Mouse (Mus musculus): ENCODE data around the gene Churc1.
"Not testable (repeated sequence)": the region's sequence is repeated elsewhere in the genome, so short reads cannot be mapped to it uniquely, and the experiment has no call there.

Gene Churc1

DNA sequence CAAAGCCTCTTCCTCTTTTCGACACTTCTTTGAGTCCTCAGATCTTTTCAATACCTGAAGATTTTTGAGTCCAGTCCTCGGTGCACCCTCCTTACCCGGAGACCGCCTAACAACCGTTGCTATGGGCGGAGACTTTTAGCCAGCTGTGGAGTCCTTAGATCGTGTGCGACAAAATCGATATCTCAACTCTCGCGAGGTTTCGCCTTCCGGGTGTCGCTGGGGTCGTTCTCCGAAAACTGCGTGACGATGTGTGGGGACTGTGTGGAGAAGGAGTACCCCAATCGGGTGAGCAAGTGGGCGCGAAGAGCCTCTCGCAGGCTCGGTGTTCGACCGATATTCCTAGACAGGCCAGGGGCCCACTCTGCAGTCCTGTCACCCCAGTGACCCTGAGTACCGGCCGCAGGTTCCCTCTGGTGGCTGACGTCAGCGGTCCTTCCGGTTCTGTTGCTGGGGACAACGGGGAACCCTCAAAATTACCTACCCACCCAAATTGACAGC is at the start of gene Churc1, which contains the start of gene Fntb:
TSS of gene Churc1 (plus strand) at position 185 of the 498 bp plus-strand sequence.
TSS of gene Fntb (plus strand) at position 236 of the 498 bp plus-strand sequence.
- peak; percentile 97 for DNase-seq

DNA sequence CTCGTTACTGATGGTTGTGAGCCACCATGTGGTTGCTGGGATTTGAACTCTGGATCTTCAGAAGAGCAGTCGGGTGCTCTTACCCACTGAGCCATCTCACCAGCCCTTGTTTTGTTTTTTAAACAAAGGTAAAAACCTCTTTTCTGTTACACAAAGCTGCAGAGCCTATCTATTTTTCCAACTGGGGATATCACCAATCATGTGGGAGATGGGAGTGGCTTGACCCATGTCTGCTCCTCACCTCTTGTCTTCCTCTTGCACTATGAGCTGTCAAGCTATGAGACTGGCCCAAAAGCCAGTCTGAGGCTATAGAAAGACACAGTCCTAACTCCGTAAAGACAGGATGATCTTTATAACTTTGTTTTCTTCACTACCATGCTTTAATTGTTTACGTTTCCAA is 47.0 kb upstream of the Churc1 start:
- DNase-seq = no peak

DNA sequence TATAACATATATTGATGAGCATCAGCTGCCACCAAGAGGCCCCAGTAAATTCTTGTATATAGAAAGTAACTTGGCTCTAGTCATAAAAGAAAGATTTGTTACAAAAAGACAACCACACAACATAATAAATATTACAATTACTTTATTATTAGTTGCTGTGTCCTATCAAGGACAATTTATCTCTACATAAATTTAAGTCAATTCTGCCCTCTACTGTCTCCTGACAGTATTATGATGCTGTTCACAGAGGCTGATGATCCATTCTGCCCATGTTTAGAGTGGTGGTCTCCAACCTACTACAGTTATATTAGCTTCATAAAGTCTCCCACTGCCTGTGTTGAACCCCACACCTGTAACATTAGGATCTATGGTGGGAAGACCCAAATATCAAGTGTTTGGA is 44.8 kb upstream of the Churc1 start:
- DNase-seq = no peak

DNA sequence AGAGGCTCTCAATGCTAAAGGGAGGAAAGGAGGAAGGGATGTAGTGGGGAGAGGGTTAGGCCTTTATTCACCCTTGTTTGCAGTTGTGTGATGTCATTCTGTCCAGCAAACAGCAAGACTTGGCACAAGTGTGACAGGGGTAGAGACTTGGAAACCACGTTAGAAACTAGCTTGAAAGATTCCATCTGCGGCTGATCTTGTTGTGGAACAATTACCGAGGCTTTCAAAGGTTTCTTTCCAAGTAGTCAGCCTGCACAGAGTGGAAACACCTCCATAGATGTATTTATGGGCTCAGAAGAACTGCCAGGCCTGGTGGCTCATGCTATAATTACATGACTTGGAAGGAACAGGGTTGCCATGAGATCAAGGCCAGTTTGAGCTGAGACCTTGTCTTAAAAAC is 43.3 kb upstream of the Churc1 start:
- no peak for DNase-seq

DNA sequence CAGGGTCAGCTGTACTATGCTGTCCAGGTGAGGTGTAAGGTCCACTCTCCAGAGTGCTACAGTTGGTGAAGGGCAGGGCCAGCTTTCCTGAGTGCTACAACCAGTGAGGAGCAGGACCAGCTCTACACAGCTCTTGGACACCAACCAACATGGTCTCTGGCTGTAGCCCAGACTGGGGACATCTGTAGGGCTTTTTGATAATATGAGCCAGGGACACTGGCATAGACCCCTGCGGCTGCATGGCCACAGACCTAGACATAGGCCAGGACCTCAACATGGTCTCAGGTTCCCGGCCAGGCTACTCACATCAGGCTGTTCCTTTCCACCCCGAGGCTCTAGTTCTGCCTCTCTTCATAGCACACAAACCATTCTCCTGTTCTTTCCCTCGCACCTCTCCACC is 37.4 kb upstream of the Churc1 start:
- DNase-seq = no peak

DNA sequence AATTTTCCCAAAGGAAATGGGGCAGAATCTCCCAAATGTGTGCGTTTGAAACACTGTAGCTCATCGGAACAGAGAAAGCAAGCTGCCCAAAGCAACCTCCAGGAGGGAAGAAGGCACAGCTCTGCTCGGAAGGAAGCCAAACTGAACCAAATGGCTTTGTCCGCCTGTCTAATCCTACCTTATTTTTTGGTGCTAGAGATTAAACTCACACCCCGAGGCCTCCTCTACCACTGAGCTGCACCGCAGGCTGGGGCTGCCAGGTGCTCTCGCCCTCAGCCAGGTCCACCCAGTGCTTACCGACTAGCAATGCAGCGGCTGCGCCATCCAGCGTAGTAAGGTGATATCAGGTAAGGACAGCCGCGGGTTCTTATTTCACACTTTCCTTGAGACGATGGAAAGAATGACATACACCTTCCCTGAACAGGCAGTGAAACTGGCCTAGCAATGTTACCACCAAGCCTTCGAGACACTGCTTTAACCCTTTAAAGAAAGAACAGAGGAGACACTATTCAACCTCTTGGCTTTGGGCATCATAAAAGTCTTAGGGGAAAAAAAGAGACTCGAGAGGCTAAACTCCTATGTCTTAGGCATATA is 14.4 kb upstream of the Churc1 start:
- no peak for DNase-seq

DNA sequence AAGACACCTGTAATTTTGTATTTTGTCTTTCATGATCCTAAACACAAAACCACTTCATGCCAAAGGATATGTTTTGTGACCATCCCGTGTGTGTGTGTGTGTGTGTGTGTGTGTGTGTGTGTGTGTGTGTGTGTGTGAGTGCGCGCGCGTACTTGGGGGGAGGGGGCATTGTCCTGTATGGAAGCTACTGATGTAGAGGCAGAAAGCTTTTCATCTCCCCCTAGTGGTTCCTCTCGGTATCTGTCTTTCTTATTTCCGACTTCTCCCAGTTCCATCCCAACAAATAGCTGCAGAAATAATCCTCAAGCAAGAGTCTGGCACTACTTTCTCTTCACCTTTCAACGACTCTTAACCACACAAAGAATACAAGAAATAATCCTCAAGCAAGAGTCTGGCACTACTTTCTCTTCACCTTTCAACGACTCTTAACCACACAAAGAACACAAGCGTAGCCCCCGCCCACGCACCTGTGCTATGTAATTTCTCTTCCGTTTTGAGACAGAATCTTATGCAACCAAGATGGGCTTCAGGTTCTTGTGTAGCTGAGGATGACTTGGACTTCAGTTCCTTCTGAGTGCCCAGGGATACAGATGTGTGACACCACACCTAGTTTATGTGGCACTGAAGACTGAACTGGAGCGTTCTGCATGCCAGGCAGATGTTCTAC is 12.6 kb upstream of the Churc1 start:
- DNase-seq = peak; percentile 78

DNA sequence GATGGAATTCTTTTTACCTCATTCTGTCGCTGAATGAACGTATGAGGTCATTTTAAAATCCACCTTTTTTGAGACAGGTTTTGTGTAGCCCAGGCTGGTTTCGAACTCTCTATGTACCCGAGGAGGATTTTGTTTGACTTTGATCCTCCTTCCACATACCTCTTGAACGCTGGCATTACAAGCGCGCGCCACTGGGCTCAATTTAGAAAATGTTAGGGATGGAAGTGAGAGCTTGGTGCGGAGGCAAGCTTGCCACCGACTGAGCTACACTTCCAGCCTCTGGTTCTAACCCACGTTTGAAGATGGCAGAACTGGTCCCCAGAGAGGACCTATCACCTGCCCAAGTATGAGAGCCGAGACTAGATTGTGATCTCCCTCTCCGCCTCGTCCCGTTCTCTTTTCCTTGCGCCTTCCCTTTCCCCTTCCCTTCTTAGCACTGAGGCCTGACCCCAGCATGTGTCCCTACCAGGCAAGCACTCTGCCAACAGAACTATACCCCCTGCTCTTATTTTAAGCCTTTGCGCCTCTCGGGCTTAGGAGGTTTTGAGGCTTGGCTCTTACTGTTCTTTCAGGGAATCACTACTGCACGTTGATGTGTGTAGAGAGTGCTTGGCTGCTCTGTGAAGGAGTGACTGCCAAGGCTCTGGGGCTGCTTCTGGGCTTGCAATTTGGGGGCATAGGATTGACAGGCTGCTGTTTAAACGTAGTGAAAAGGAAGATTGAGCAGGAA is 728 bp downstream of the Churc1 start:
- no peak for DNase-seq

DNA sequence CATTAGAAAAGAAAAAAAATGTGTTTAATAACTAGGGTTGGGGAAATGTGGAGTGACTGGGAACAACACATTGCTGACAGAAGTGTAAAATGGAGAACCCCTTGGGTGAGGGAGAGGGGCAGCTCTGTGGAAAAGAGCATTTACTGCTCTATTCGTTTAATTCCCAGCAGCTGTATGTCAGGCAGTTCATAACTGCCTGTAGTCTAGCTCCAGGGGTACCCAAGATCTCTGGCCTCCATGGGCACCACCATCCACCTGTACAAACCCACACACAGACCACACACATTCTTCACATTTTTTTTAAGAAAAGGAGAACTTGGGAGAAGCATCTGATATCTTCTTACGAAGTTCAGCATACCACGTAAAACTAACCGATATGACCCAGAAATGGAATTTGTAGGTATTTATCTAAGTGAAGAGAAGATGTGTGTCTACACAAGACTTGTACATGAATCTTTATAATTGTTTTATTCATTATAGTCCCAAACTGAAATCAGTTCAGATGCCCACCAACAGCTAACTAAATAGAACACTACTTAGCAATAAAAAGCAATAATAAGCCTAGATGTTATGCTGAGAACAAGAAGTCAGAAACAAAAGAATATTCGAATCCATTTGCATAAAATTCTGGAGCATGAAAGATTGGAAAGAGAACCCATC is 5.6 kb downstream of the Churc1 start:
- no peak for DNase-seq

DNA sequence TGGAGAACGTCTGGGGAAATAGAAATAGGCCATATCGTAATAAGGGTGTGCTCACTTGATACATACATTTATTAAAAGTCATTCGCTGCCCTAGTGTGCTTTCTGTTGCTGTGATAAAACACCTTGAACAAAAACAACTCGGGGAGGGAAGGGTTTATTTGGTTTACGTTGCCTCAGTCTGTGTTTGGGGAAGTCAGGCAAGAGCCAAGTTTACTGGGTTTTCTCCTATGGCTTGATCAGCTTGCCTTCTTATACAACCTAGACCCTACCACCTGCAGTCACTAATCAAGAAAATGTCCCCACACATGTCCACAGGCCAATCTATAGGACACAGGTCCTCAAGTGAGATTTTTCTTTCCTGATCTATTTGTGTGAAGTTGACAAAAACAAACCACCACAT is 6.2 kb downstream of the Churc1 start:
- DNase-seq = no peak

DNA sequence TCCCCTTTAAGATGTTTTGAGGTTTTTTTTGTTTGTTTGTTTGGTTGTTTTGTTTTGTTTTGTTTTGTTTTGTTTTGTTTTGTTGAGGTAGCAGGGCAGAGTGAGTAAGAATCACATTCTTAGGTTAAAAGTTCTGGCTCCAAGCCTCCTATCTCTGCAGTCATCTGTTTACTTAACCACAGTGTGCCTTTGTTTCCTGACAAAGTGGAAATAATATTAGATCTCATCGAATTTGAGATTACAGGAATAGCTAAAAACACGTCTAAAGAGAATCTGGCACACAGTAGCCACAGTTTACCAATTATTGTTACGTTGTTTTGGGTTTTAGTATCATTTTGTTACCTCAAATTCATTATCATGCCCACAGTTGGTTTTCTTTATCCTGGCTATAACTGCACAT is 9.3 kb downstream of the Churc1 start:
- no peak for DNase-seq

DNA sequence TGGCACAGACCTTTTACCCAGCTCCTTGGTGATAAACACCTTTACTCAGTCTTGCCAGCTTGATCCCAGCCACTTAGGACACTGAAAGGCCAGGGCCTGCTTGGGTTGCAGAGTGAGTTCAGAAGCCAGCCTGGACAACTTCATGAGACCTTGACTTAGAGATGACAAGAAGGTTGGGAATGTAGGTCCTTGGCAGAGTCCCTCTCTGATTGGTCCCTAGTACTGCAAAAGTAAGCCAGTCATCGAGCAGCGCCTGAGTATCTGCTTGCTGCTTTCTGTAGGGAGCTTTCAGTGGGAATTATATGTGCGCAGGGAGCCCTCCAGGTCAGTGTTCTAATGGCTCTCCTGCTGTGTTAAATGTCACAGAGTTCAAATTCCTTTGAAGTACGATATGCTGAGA is 9.8 kb downstream of the Churc1 start:
- DNase-seq = no peak

DNA sequence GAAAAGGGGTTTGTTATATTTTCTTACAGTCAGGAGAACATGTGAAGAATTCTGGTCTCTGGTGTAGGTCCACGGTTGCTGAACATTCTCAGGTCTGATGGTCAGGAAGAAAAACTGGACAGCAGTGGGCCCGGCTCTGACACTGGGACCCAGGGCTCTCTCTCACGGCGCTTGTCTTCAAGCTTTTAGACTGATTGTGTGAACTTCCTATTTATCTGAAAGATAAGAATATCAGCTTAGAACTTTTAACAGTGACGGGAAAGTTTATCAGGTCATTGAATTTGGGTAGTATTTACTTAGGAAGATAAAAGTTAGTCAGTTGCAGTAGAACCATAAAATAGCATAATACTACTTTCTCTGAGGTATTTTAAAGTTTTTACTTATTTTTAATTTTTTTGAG is 11.6 kb downstream of the Churc1 start:
- peak; percentile 3 for DNase-seq

DNA sequence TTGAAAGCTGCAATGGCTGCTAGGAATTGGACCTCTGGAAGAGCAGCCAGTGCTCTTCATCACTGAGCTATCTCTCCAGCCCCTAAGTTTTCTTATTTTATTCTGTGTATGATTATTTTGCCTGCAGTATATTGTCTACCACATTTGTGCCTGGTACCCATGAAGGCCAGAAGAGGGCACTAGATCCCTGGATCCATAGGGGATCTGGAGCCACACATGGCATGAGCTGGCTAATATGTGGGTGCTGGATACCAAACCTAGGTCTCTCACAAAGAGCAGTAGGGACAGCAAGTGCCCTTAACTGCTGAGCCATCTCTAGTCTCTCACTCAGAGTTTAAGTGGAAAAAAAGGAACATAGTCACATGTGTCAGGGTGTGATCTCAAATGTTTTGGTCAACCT is 12.5 kb downstream of the Churc1 start:
- peak; percentile 3 for DNase-seq

DNA sequence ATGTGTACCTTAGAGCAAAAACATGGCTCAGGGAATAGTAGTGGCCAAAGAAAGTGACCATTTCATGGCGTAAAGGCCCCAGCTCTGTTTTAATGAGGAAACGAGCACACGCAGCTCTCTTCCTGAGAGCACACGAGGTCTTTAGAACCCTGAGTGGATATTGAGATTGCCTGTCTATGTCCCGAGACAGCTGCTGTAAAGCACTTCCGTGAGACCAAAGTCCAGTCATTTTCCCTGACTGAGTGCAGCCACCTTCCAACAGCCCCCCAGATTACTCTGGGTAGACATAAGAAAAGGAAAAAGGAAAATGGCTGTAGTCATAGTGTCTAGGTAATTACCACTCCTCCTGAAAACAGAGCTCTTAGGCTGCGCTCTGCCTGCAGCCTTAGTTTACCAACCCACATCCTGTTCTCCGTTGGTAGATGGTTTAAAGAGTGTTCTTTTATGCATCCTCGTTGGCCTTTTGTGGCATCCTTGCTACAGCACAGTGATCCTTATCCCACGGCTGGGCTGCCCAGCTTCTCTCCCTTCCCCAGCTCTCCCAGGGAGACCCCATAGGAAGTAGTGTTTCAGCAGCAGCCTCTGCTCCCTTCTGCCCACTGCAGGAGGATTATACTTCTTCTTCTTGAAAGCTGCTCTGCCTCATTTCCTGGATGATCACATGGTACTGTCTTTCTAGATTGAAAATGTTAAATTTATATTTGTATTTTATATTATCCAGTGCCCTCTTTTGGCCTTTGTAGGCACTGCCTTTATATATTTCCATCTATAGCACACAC is 13.2 kb downstream of the Churc1 start:
- DNase-seq = peak; percentile 34

DNA sequence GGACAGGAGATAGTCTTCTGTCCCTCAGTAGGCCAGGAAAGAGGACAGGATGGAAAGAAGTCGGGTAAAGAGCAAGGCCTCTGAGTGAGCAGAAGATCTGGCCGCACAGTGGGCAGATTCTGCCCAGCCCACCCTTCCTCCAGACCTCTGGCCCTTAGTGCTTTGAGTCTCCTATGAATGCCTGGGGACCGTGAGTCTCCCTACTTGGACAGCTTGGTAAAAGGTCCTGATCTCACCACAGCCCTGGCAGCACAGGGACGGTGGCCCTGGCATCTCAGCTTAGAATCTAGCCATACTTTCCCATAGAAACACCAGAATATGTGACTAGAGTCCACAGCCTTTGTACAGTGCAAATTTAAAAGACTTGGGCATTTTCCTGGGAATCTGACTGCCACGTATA is 14.6 kb downstream of the Churc1 start:
- peak; percentile 3 for DNase-seq

DNA sequence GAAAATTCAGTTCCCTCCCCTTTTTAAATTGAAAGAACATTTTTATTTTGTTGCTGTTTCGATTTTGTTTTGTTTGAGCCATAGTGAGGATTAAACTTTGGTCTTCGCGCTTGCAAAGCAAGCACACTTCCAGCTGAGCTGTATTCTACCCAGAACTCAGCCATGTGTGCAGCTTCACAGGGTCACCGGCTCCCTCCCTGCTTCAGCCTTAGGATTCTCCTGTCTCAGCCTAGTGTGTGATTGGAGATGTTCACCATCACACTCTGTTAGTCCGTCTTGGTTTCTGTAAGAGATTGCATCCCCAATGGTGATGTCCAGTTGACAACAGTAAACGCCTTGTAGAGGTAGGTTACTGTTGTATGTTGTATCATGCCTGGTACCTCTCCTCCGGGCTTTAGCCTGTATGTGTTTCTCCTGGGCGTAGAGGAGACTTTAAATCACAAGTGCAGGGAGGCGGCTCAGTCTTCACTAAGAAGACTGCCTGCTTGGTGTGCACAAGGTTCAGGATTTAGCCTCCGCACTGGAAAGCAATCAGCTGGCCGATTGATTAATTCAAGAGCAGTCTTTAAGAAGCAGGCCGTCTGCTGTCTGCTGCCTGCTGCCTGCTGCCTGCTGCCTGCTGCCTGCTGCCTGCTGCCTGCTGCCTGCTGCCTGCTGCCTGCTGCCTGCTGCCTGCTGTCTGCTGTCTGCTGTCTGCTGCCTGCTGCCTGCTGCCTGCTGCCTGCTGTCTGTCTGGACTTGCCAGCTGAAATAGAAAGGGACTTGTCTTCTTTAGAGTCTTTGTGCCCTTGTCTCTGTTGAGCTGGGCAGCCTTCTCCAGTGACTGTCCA is 15.5 kb downstream of the Churc1 start:
- DNase-seq = no peak

DNA sequence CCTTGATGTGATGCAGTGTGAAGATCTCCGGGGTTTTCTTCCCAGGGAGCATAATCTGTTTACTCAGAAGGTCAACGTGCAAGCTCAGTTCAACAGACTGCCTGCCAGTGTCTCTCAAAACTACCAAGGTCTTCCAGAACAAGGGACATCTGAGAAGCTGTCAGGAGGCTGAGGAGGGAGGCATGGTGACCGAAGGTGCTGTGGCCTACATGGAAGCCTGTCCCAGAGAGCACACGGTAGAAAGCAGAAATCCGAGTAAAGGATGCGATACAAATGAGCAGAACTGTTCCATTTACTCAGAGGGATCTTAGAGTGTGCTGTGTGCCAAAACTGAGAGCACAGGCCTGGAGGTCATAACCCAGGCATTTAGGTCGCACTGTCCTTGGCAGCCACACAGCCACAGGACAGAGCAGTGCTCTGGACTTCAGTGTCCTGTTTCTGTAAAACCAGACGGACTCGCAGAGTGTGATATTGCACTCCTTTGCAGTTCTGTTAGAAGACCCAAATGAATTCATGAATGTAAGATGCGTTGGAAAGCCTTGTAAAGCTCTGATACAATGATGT is 18.8 kb downstream of the Churc1 start:
- DNase-seq = no peak

DNA sequence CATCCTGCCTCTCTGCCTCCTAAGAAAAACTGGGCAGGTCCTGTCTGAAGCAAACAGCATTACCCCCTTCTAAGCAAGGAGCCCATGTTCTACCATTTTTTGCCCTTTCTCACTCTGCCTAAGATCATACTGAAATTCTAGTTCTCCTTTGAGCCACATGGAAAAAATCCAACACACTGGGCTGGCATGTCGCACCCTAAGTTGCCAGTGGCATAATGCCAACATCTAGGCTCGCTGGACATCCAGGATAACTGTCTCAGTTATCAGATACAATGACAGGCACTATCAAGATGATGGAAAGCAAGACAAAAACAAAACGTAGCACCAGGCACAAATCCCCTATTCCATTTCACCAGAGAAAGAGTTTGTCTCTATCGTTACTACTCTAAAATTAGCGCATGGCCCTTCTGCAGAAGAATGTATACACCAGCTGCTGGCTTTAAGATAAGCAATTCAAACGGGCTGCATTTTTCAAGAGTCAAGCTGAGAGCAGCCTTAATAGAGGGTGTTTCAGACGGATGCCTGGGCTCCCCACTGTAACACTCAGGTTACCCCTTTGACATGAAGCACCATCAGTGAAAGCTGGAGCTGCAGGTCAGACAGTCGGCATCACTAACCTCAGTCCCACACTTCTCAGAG is 25.2 kb downstream of the Churc1 start:
- DNase-seq = no peak

DNA sequence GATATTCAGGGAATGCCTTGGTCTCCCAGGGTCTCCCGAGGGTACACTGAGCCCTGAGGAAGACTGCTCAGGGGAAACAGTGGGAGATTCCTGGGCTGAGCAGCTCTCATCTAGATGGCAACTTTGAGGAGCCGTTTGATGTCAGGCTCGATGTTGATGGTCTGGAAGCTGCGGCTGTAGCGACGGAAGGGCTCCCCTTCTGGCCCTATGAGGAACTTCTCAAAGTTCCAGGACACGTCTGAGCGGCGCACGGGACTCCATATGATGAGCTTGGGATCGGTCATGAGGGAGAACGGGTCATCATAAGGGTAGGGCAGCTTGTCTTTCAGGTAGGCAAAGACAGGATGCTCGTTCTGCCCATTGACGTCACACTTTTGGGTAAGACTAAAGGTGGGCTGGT is 27.2 kb downstream of the Churc1 start:
- not testable (repeated sequence) for DNase-seq

DNA sequence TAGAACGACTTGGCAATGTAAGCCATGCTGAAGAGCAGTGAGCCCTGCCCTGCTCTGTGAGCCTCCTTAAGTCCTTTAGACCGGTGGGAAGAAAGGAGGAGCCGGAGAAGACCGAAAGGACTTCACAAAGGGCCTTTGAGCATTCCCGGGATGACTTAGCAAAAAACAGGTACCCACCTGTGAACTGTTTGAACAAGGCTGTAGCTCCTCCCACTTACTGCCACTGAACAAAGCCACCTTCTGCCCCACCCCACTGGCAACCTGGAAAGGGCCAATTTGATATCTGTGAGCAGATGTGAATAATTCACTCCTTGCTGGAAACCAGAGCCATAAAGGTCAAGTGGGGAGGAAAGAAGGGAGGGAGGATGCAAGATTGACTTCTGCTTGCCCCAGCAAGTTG is 30.0 kb downstream of the Churc1 start, which contains the start of gene Gpx2:
TSS of gene Gpx2 (minus strand) at position 205 of the 400 bp plus-strand sequence.
- DNase-seq = no peak
